Mouse (Mus musculus) forebrain, embryonic 16.5 days (tissue): Measurements from ENCODE around the gene Cenpa. TPM values are rescaled to one million over a fixed set of nuclear protein-coding genes. Genes with fewer than 3 reads are reported as not detected.

ENCODE experiments used
- ATAC-seq: fragments of 200-750 bp; cut with Nextera tagmentation; 2 replicates; pipeline ENCODE4 v1.8.0; 2017; ENCODE audit warnings: mild to moderate bottlenecking, moderate library complexity
- H3K27ac ChIP-seq: fragments of 300-500 bp; sonication (generic); 2 replicates; pipeline ENCODE4 v1.5.1; 2014; ENCODE audit warnings: low read length, control low read depth
- H3K27me3 ChIP-seq: fragments of 300-500 bp; sonication (generic); replicated peaks from 2 replicates; pipeline ENCODE4 v1.6.1; 2014; ENCODE audit warnings: low read length; ENCODE audit not compliant: control insufficient read depth, insufficient read depth
- H3K36me3 ChIP-seq: fragments of 300-500 bp; sonication (generic); 2 replicates; pipeline ENCODE4 v1.6.1; 2014; ENCODE audit not compliant: control insufficient read depth, insufficient read depth
- H3K4me1 ChIP-seq: fragments of 300-500 bp; sonication (generic); replicated peaks from 2 replicates; pipeline ENCODE4 v1.6.1; 2014; ENCODE audit warnings: low read length; ENCODE audit not compliant: control insufficient read depth, insufficient read depth
- H3K4me2 ChIP-seq: fragments of 300-500 bp; sonication (generic); 2 replicates; pipeline ENCODE4 v1.6.1; 2014; ENCODE audit warnings: mild to moderate bottlenecking, low read length, control low read depth
- H3K4me3 ChIP-seq: fragments of 300-500 bp; sonication (generic); replicated peaks from 2 replicates; pipeline ENCODE4 v1.5.1; 2014; ENCODE audit warnings: mild to moderate bottlenecking, low read length, control low read depth
- H3K9ac ChIP-seq: fragments of 300-500 bp; sonication (generic); replicated peaks from 2 replicates; pipeline ENCODE4 v1.6.1; 2014; ENCODE audit warnings: low read depth, low read length, control low read depth
- H3K9me3 ChIP-seq: fragments of 300-500 bp; sonication (generic); 2 replicates; pipeline ENCODE4 v1.6.1; 2016; ENCODE audit warnings: low read length; ENCODE audit not compliant: control insufficient read depth
- WGBS: fragments of 180-500 bp; shearing (Covaris S2); extraction: QIAGEN DNeasy Blood & Tissue Kit; methylation state at CpG from one replicate; pipeline ENCODE4 v1.1.7; 2014; 5-methylcytosine and 5-hydroxymethylcytosine counted together
- polyA plus RNA-seq: library from polyadenylated mRNA; unstranded; fragments of >200 nt; fragmentation: Nextera tagmentation; extraction: Ambion mirVana; gene quantifications from 2 replicates; pipeline ENCODE4 v1.2.1, GENCODE M21; 2015

Cenpa gene
- polyA plus RNA-seq, 1 experiment from 2014 or later: 95.3 TPM

DNA sequence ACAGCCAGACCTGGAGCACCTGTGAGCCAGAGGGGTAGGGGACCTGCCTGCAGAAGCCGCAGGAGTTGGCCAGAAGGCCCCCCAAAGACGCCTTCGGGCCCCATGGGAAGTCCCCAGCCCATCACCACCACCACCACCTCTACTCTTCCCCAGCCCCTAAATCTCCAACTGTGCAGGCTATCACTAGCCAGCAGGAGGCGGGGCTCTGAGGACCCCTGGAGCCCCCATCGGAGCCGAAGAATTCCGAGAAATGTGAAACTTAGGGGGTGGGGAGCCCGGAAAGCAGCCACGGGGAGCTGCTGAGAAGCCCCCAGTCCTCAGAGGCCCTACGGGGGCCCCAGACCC lies 43.8 kb upstream of the Cenpa start:
- H3K27ac ChIP-seq: no peak overlapping the region
- H3K27me3 ChIP-seq: peaks cover 19% of the 10 kb centered on the region
- H3K4me3 ChIP-seq: peak overlapping the region; percentile 45
- peak overlapping the region; percentile 72 for H3K4me2 ChIP-seq
- no peaks in the 10 kb centered on the region for H3K9me3 ChIP-seq
- no peak; the same call in 1 of the 2 replicates for ATAC-seq
- 2% methylated on average over 10 of the region's 10 CpGs for WGBS
- no peaks in the 10 kb centered on the region for H3K36me3 ChIP-seq
- H3K4me1 ChIP-seq: peaks cover 15% of the 10 kb centered on the region
- peak overlapping the region; percentile 57; the same call in 1 of the 2 replicates for H3K9ac ChIP-seq

- no peak overlapping the region for H3K27ac ChIP-seq
- ATAC-seq: no peak
- H3K4me2 ChIP-seq: no peak overlapping the region
- peaks cover 19% of the 10 kb centered on the region for H3K27me3 ChIP-seq
- H3K9me3 ChIP-seq: no peaks in the 10 kb centered on the region
- H3K4me3 ChIP-seq: no peak overlapping the region
- no peaks in the 10 kb centered on the region for H3K36me3 ChIP-seq
- 65% methylated on average over 2 of the region's 2 CpGs for WGBS
- peaks cover 14% of the 10 kb centered on the region for H3K4me1 ChIP-seq
- H3K9ac ChIP-seq: no peak overlapping the region
These were observed 43.2 kb upstream of the Cenpa start for GRCm38 (mm10) chr5:30623380-30623779.

- Histone ChIP-seq H3K9me3 (no peaks in the 10 kb centered on the region), H3K27me3 (peaks cover 19% of the 10 kb centered on the region), H3K4me2 (no peak overlapping the region), H3K36me3 (no peaks in the 10 kb centered on the region), H3K4me1 (peaks cover 14% of the 10 kb centered on the region), H3K9ac (no peak overlapping the region), H3K27ac (no peak overlapping the region), H3K4me3 (no peak overlapping the region)
- no peak for ATAC-seq
- 29% methylated on average over 1 of the region's 1 CpGs for WGBS
These were observed 42.3 kb upstream of the Cenpa start for GRCm38 (mm10) chr5:30624311-30624710.

DNA sequence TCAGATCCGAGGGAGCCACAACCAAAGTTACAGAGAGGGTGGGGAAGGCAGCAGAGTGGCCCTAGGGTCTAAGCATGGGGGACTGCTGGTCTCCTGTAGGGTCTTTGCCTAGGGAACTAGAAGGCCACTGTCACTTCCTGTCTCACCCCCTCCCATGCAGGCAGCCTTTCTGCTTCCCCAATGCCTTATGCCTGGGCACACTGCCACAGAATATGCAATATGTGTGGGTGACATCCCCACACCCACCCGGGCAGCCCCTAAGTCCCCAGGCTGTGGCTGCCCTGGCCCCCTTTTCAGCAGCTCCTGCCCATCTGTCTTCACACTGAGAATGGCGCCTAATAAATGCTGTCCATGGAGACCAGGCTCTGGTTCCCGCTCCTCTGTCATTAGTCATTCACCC lies 41.7 kb upstream of the Cenpa start:
- WGBS: 50% methylated on average over 4 of the region's 4 CpGs
- no peak for ATAC-seq
- H3K36me3 ChIP-seq: no peaks in the 10 kb centered on the region

DNA sequence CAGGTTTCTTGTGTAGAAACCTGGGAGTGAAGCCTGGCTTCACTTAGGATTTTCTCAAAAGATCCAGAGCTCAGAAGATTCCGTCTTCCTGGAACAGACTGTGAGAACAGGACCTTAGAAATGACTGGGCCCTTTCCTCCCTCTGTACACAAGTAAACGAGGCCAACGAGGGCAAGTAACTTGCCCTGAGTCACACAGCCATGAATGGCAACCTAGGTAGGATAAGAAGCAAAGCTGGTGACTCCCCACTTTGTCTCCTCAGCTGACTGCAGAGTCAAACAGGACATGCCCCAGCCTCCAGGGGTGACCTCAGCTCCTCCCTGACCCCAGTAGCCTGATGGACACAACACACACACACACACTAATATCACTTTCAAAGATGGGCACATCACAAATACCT lies 41.2 kb upstream of the Cenpa start:
- ATAC-seq: no peak
- Histone ChIP-seq H3K4me2 (no peak overlapping the region), H3K4me1 (peaks cover 14% of the 10 kb centered on the region), H3K27ac (no peak overlapping the region), H3K9ac (no peak overlapping the region), H3K4me3 (no peak overlapping the region), H3K27me3 (peaks cover 19% of the 10 kb centered on the region), H3K9me3 (no peaks in the 10 kb centered on the region), H3K36me3 (no peaks in the 10 kb centered on the region)
- 66% methylated on average over 3 of the region's 3 CpGs for WGBS

More for the DNA sequence above, 41.7 kb upstream of the Cenpa start:
- H3K27me3 ChIP-seq: peaks cover 19% of the 10 kb centered on the region
- peaks cover 14% of the 10 kb centered on the region for H3K4me1 ChIP-seq
- H3K27ac ChIP-seq: no peak overlapping the region
- no peak overlapping the region for H3K4me3 ChIP-seq
- no peaks in the 10 kb centered on the region for H3K9me3 ChIP-seq
- no peak overlapping the region for H3K9ac ChIP-seq
- no peak overlapping the region for H3K4me2 ChIP-seq

DNA sequence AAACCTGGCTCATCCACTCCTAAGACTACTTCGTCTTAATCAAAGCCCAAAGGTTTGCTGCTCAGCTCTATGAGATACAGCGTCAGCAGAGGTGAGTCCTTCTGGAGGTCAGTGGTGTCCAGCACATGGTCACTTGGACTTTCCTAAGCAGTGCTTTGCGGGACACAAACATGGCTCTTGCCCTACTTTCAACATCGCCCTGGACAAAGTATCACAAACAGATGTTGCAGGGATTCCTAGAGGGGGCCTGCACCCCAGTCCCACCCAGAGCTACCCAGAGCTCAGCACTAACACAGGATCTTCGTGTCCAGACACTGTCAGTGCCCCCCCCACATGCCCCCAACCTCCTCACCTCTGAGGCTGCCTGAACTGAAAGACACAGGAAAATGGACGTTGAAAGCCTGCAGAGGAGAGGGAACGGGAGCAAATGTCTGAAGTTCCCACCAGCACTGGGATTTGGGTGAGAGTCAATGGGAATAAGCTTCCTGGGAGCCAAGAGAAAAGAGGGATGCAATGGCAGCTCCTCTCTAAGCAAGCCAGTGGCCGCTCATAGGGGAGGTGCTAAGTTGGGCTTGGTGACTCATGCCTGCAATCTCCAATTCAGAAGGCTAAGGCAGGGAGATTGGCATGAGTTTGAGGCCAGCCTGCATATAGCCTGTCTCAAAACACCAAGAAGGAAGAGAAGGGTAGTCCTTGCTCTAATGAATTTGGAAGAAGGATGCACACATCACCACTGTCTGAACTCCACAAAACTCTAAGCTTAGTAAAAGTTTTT lies 40.1 kb upstream of the Cenpa start:
- H3K9me3 ChIP-seq: no peaks in the 10 kb centered on the region
- peaks cover 14% of the 10 kb centered on the region for H3K4me1 ChIP-seq
- no peaks in the 10 kb centered on the region for H3K36me3 ChIP-seq
- no peak overlapping the region for H3K4me3 ChIP-seq
- no peak overlapping the region for H3K4me2 ChIP-seq
- 82% methylated on average over 8 of the region's 8 CpGs for WGBS
- H3K27me3 ChIP-seq: peaks cover 10% of the 10 kb centered on the region
- no peak overlapping the region for H3K27ac ChIP-seq
- no peak for ATAC-seq
- no peak overlapping the region for H3K9ac ChIP-seq

DNA sequence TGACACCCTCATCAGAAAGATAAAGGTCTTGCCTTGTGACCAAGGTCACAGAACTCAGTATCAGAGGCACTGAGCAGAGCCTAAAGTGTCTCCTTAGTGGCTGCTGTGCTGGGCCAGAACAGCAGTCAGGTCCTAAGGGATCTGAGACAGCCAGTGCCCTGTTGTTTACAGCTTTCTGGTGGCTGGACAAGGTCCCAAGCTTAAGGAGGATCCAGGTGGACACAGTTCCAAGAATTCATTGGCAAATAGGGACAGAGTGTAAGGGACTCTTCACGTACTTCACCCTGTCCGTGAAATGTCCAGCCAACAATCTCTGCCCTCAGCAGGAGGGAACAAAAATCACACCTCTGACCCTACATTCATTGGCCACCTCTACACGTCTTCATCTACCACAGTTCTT lies 38.1 kb upstream of the Cenpa start:
- H3K36me3 ChIP-seq: no peaks in the 10 kb centered on the region
- no peaks in the 10 kb centered on the region for H3K4me1 ChIP-seq
- H3K9me3 ChIP-seq: no peaks in the 10 kb centered on the region
- peaks cover 4% of the 10 kb centered on the region; the same call in 1 of the 2 replicates for H3K27me3 ChIP-seq
- no peak for ATAC-seq
- 87% methylated on average over 3 of the region's 3 CpGs for WGBS
- no peak overlapping the region for H3K4me3 ChIP-seq
- H3K27ac ChIP-seq: no peak overlapping the region
- no peak overlapping the region for H3K4me2 ChIP-seq
- no peak overlapping the region for H3K9ac ChIP-seq

DNA sequence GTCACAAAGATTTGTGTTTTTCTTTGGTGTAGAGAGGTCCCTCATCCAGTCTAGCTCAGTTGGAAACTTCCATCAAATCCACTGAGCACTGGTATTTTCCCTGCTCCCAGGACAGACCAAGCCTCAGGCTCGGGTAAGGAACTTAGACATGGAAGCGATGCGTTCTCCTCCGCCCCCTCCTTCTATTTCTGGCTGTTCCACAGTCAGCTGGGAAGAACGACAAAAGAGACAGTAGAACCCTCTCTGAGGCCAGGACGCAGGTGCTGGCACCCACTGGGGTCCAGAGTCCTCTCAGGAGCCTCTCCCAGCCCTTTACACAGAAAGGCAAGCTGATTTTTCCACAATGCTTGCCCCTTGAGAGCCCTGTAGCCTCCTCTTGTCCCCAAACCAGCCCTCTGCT lies 36.2 kb upstream of the Cenpa start:
- ATAC-seq: no peak
- no peak overlapping the region for H3K4me3 ChIP-seq
- 81% methylated on average over 6 of the region's 6 CpGs for WGBS
- H3K4me2 ChIP-seq: no peak overlapping the region
- no peak overlapping the region for H3K27ac ChIP-seq
- H3K9ac ChIP-seq: no peak overlapping the region
- no peaks in the 10 kb centered on the region for H3K27me3 ChIP-seq
- no peaks in the 10 kb centered on the region for H3K36me3 ChIP-seq
- no peaks in the 10 kb centered on the region for H3K4me1 ChIP-seq
- no peaks in the 10 kb centered on the region for H3K9me3 ChIP-seq

DNA sequence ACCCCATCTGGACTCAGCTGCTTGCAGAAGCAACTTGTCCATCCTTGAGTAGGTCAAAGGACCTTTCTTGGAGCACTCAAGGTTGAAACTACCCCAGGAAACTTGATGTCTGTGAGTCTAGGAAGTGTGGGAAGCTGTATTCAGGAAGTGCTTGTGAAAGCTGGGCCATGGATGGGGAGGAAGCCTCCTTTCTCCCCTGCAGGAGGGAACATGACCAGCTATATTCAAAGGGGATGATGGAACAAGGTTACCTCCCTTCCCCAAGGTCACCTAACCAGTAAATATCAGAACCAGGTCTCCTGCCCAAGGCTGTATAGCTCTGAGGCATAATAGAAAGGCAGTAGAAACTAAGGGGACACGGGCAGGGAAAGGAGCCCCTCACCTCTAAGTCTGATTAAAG lies 34.4 kb upstream of the Cenpa start:
- Histone ChIP-seq H3K9me3 (no peaks in the 10 kb centered on the region), H3K9ac (no peak overlapping the region), H3K36me3 (no peaks in the 10 kb centered on the region), H3K4me1 (no peaks in the 10 kb centered on the region), H3K4me3 (no peak overlapping the region), H3K27ac (no peak overlapping the region), H3K27me3 (no peaks in the 10 kb centered on the region), H3K4me2 (no peak overlapping the region)
- 65% methylated on average over 1 of the region's 1 CpGs for WGBS
- ATAC-seq: no peak

DNA sequence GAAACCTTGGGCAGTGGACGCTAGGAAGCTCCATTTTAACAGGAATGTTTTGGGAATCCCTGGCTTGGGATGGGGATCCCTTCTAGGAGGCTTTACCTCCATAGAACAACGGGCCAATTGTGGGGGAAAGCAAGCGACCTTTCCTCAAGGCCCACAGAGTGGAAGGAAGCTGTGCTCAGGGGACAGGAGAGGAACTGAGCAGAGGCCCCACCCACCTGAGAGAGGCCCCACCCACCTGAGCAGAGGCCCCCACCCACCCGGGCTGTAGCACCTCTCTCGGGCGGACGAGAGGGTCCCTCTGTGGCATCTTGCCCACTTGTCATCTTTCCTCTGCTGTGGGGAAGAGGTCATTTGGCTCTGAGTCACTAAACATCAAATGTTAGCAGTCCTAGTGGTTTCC lies 29.6 kb upstream of the Cenpa start:
- H3K4me3 ChIP-seq: no peak overlapping the region
- H3K9ac ChIP-seq: no peak overlapping the region
- 44% methylated on average over 7 of the region's 7 CpGs for WGBS

More for the DNA sequence above, 29.6 kb upstream of the Cenpa start:
- H3K9me3 ChIP-seq: no peaks in the 10 kb centered on the region
- no peaks in the 10 kb centered on the region for H3K4me1 ChIP-seq
- no peak overlapping the region for H3K27ac ChIP-seq
- H3K36me3 ChIP-seq: no peaks in the 10 kb centered on the region
- no peaks in the 10 kb centered on the region for H3K27me3 ChIP-seq
- ATAC-seq: no peak
- H3K4me2 ChIP-seq: no peak overlapping the region
